Mouse (Mus musculus): ENCODE results near the gene Eif2s1.
"Not testable (repeated sequence)": the region's sequence is repeated elsewhere in the genome, so short reads cannot be mapped to it uniquely, and the experiment has no call there.

Eif2s1 gene

GRCm38 (mm10) chr12:78914458-78914857 lies 52.8 kb downstream of the Eif2s1 start:
- DNase-seq (ENCODE audit: extremely low read depth, low read depth, low spot score): no peak

- no peak for DNase-seq (ENCODE audit: extremely low read depth, low read depth, low spot score)
Observed at GRCm38 (mm10) chr12:78915561-78915960, 53.9 kb downstream of the Eif2s1 start.

- DNase-seq (ENCODE audit: extremely low read depth, low read depth, low spot score): no peak
Observed at GRCm38 (mm10) chr12:78916278-78916677, 54.7 kb downstream of the Eif2s1 start.

- DNase-seq (ENCODE audit: extremely low read depth, low read depth, low spot score): no peak
Observed at GRCm38 (mm10) chr12:78918227-78919078, 56.8 kb downstream of the Eif2s1 start.

GRCm38 (mm10) chr12:78919079-78919712 lies 57.6 kb downstream of the Eif2s1 start:
- DNase-seq (ENCODE audit: extremely low read depth, low read depth, low spot score): no peak

GRCm38 (mm10) chr12:78921421-78921820 lies 59.8 kb downstream of the Eif2s1 start:
- DNase-seq (ENCODE audit: extremely low read depth, low read depth, low spot score): no peak

- no peak for DNase-seq (ENCODE audit: extremely low read depth, low read depth, low spot score)
Observed at GRCm38 (mm10) chr12:78922058-78922457, 60.4 kb downstream of the Eif2s1 start.

GRCm38 (mm10) chr12:78922977-78923376 lies 61.4 kb downstream of the Eif2s1 start:
- not testable (repeated sequence) for DNase-seq (ENCODE audit: extremely low read depth, low read depth, low spot score)

GRCm38 (mm10) chr12:78923539-78924189 lies 62.0 kb downstream of the Eif2s1 start:
- DNase-seq (ENCODE audit: extremely low read depth, low read depth, low spot score): no peak

GRCm38 (mm10) chr12:78927287-78927686 lies 65.7 kb downstream of the Eif2s1 start:
- no peak for DNase-seq (ENCODE audit: extremely low read depth, low read depth, low spot score)

GRCm38 (mm10) chr12:78929900-78930299 lies 68.3 kb downstream of the Eif2s1 start:
- peak; percentile 91 for DNase-seq (ENCODE audit: extremely low read depth, low read depth, low spot score)

- DNase-seq (ENCODE audit: extremely low read depth, low read depth, low spot score): no peak
Observed at GRCm38 (mm10) chr12:78936494-78936893, 74.9 kb downstream of the Eif2s1 start.
